Mouse (Mus musculus): ENCODE results near the gene Rb1. TPM values are rescaled to one million over a fixed set of nuclear protein-coding genes. Genes with fewer than 3 reads are reported as not detected.

Gene Rb1
- polyA plus RNA-seq, 2 experiments: 15.6 to 29.6 TPM

- Histone ChIP-seq H3K27ac (replicated peaks; ENCODE audit: low read depth, low read length) (no peak overlapping the region), H3K4me3 (replicated peaks; ENCODE audit: low read length) (no peak overlapping the region), H3K9me3 (ENCODE audit: control insufficient read depth, low read length) (no peaks in the 10 kb centered on the region), H3K4me2 (replicated peaks; ENCODE audit: low read depth, low read length, severe bottlenecking) (no peak overlapping the region), H3K27me3 (ENCODE audit: control insufficient read depth, insufficient read depth, low read length) (no peaks in the 10 kb centered on the region), H3K4me1 (ENCODE audit: control insufficient read depth, insufficient read depth, low read length) (no peaks in the 10 kb centered on the region), H3K9ac (ENCODE audit: low read depth, low read length, severe bottlenecking) (no peak overlapping the region), H3K36me3 (ENCODE audit: control insufficient read depth, insufficient read depth, low read length) (no peaks in the 10 kb centered on the region)
- TF ChIP-seq POLR2A (IDR thresholded peaks at IDR 0.05; ENCODE audit: borderline replicate concordance, extremely low read depth, insufficient read depth, insufficient read length): no peak
- ATAC-seq (ENCODE audit: low FRiP score, low read depth) (no peak), DNase-seq (ENCODE audit: low spot score) (no peak)
- WGBS: 61% methylated on average over 5 of the region's 5 CpGs
These were observed 53.8 kb downstream of the Rb1 start for GRCm38 (mm10) chr14:73271807-73272206.

DNA sequence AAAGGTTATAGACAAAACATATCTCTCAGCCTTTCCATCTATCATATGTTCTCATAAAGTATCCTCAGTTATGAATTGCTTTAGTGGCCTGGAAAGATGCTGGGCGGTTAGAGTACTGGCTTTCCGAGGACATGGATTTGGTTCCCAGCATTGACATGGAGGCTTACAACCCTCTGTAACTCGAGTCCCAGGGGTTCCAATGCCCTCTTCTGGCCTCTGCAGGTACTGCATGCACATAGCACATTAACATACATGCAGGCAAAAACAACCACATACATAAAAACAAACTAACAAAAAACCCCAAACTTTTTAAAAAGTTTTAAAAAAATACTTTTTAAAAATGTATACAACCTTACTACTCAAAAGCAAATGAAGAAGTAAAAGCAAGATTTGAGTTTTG, 59.5 kb downstream of the Rb1 start:
- no peak for ATAC-seq (ENCODE audit: low FRiP score, low read depth)
- 86% methylated on average over 3 of the region's 3 CpGs for WGBS
- DNase-seq (ENCODE audit: low spot score): no peak
- H3K9me3 ChIP-seq (ENCODE audit: control insufficient read depth, low read length): peaks cover 12% of the 10 kb centered on the region; the same call in 1 of the 2 replicates
- H3K9ac ChIP-seq (ENCODE audit: low read depth, low read length, severe bottlenecking): no peak overlapping the region
- no peaks in the 10 kb centered on the region for H3K27me3 ChIP-seq (ENCODE audit: control insufficient read depth, insufficient read depth, low read length)
- H3K27ac ChIP-seq (replicated peaks; ENCODE audit: low read depth, low read length): no peak overlapping the region
- no peak overlapping the region for H3K4me3 ChIP-seq (replicated peaks; ENCODE audit: low read length)
- H3K36me3 ChIP-seq (ENCODE audit: control insufficient read depth, insufficient read depth, low read length): peaks cover 15% of the 10 kb centered on the region
- no peak overlapping the region for H3K4me2 ChIP-seq (replicated peaks; ENCODE audit: low read depth, low read length, severe bottlenecking)
- H3K4me1 ChIP-seq (ENCODE audit: control insufficient read depth, insufficient read depth, low read length): no peaks in the 10 kb centered on the region
- TF ChIP-seq POLR2A (IDR thresholded peaks at IDR 0.05; ENCODE audit: borderline replicate concordance, extremely low read depth, insufficient read depth, insufficient read length): no peak

DNA sequence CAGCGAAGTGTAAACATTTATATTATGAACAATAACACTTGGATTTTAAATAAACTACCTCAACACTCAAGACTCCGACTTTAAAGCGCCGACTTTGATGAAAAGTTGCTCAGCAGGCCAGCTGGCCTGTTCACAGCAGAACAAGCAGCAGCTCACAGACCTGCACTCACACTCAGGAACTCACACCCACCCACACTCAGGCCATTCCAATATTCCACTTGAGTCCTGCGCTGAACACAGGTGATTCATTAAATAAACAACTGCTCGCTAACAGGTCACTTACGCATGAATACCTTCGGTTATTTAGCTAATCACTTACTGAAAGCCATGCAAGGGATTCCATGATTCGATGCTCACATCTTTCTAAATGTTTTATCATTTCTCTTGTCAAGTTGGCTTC, 63.4 kb downstream of the Rb1 start:
- H3K9me3 ChIP-seq (ENCODE audit: control insufficient read depth, low read length): peaks cover 12% of the 10 kb centered on the region; the same call in 1 of the 2 replicates
- TF ChIP-seq POLR2A (IDR thresholded peaks at IDR 0.05; ENCODE audit: borderline replicate concordance, extremely low read depth, insufficient read depth, insufficient read length): no peak
- H3K4me2 ChIP-seq (replicated peaks; ENCODE audit: low read depth, low read length, severe bottlenecking): no peak overlapping the region
- no peaks in the 10 kb centered on the region for H3K27me3 ChIP-seq (ENCODE audit: control insufficient read depth, insufficient read depth, low read length)
- H3K9ac ChIP-seq (ENCODE audit: low read depth, low read length, severe bottlenecking): no peak overlapping the region
- H3K27ac ChIP-seq (replicated peaks; ENCODE audit: low read depth, low read length): no peak overlapping the region
- H3K4me3 ChIP-seq (replicated peaks; ENCODE audit: low read length): no peak overlapping the region
- 86% methylated on average over 9 of the region's 9 CpGs for WGBS
- DNase-seq (ENCODE audit: low spot score) (no peak), ATAC-seq (ENCODE audit: low FRiP score, low read depth) (no peak)
- H3K4me1 ChIP-seq (ENCODE audit: control insufficient read depth, insufficient read depth, low read length): no peaks in the 10 kb centered on the region
- H3K36me3 ChIP-seq (ENCODE audit: control insufficient read depth, insufficient read depth, low read length): peaks cover 15% of the 10 kb centered on the region

DNA sequence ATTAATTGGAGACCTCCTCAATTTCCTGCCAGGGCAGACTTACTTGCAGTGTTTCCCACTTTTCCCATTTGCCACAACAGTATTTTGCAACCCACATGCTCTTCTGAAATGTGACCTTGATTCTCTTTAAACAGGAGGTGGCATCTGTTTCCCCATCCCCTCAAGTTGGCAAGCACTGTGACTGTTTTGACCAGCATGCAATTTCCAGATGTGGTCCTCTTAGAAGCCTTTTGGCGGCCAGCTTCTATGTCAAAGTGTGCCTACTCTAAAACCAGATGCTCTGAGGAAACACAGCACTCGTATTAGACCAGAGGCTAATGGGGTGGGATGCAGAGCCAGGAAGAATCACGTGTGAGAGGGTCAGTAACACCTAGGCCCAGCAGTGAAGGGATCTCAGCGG, 67.4 kb downstream of the Rb1 start:
- Histone ChIP-seq H3K27ac (replicated peaks; ENCODE audit: low read depth, low read length) (0 out of 2 replicates have a peak overlapping the region, but pooled peaks have one; percentile 9), H3K4me3 (replicated peaks; ENCODE audit: low read length) (no peak overlapping the region), H3K9ac (ENCODE audit: low read depth, low read length, severe bottlenecking) (no peak overlapping the region), H3K4me2 (replicated peaks; ENCODE audit: low read depth, low read length, severe bottlenecking) (no peak overlapping the region), H3K27me3 (ENCODE audit: control insufficient read depth, insufficient read depth, low read length) (no peaks in the 10 kb centered on the region), H3K4me1 (ENCODE audit: control insufficient read depth, insufficient read depth, low read length) (no peaks in the 10 kb centered on the region), H3K36me3 (ENCODE audit: control insufficient read depth, insufficient read depth, low read length) (peaks cover 5% of the 10 kb centered on the region; the same call in 1 of the 2 replicates), H3K9me3 (ENCODE audit: control insufficient read depth, low read length) (no peaks in the 10 kb centered on the region)
- ATAC-seq (ENCODE audit: low FRiP score, low read depth) (no peak), DNase-seq (ENCODE audit: low spot score) (no peak)
- TF ChIP-seq POLR2A (IDR thresholded peaks at IDR 0.05; ENCODE audit: borderline replicate concordance, extremely low read depth, insufficient read depth, insufficient read length): no peak
- 13% methylated on average over 4 of the region's 4 CpGs for WGBS

DNA sequence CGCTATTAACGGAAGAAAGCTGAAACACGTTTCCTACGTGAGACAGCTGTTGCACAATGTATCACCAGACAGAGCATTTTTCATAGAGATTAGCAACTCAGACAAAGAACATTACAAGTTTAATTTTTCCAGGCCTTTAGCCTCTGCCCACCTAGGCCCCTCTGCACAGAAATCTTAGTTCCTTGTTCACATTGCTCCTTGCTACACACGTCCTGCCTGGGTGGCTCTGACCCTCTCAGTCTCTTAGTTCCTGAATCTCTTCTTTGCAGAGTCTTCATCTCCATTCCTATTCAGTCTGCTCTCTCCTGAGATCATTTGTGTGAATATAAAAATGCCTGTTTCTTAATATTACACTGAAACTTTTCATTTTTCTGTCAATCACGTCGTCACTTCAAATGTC, 68.3 kb downstream of the Rb1 start:
- DNase-seq (ENCODE audit: low spot score): no peak
- TF ChIP-seq POLR2A (IDR thresholded peaks at IDR 0.05; ENCODE audit: borderline replicate concordance, extremely low read depth, insufficient read depth, insufficient read length): no peak
- WGBS: 74% methylated on average over 7 of the region's 7 CpGs

More for the DNA sequence above, 68.3 kb downstream of the Rb1 start:
- no peaks in the 10 kb centered on the region for H3K27me3 ChIP-seq (ENCODE audit: control insufficient read depth, insufficient read depth, low read length)
- H3K9ac ChIP-seq (ENCODE audit: low read depth, low read length, severe bottlenecking): no peak overlapping the region
- peaks cover 4% of the 10 kb centered on the region; the same call in 1 of the 2 replicates for H3K36me3 ChIP-seq (ENCODE audit: control insufficient read depth, insufficient read depth, low read length)
- ATAC-seq (ENCODE audit: low FRiP score, low read depth): no peak
- H3K27ac ChIP-seq (replicated peaks; ENCODE audit: low read depth, low read length): no peak overlapping the region
- H3K4me2 ChIP-seq (replicated peaks; ENCODE audit: low read depth, low read length, severe bottlenecking): no peak overlapping the region
- H3K9me3 ChIP-seq (ENCODE audit: control insufficient read depth, low read length): no peaks in the 10 kb centered on the region
- H3K4me1 ChIP-seq (ENCODE audit: control insufficient read depth, insufficient read depth, low read length): no peaks in the 10 kb centered on the region
- no peak overlapping the region for H3K4me3 ChIP-seq (replicated peaks; ENCODE audit: low read length)

All from limb, embryonic 14.5 days (tissue).